Mouse (Mus musculus) thymus, postnatal 36 days (tissue): Measurements from ENCODE around the gene Pccb.
A peak's percentile ranks its signal among the peaks of the same experiment; 100 is the strongest.

ENCODE experiments used
- DNase-seq, 2 experiments: peaks; one replicate each; pipeline ENCODE4 v3.0.0; 2022; ENCODE audit warnings: mixed read lengths in 2 of 2

Pccb gene

GRCm38 (mm10) chr9:101034448-101035098 is at the start of gene Pccb:
Gene Pccb, minus strand, starts transcription at chr9:101034898.
- peak; percentile 95 to 96 for DNase-seq

GRCm38 (mm10) chr9:101083728-101084127 is 49.0 kb upstream of the Pccb start:
- no peak for DNase-seq

GRCm38 (mm10) chr9:101080046-101080685 is 45.5 kb upstream of the Pccb start:
- no peak for DNase-seq

GRCm38 (mm10) chr9:101078579-101078978 is 43.9 kb upstream of the Pccb start:
- DNase-seq: peak in 1 of 2 experiments; percentile 32

- no peak for DNase-seq
Observed at GRCm38 (mm10) chr9:101077486-101077885, 42.8 kb upstream of the Pccb start.

GRCm38 (mm10) chr9:101076095-101076875 is 41.6 kb upstream of the Pccb start:
- peak in 1 of 2 experiments; percentile 24 for DNase-seq

GRCm38 (mm10) chr9:101075694-101076093 is 41.0 kb upstream of the Pccb start:
- DNase-seq: no peak

GRCm38 (mm10) chr9:101075091-101075581 is 40.4 kb upstream of the Pccb start:
- DNase-seq: peak; percentile 55 to 65

- peak; percentile 91 to 96 for DNase-seq
Observed at GRCm38 (mm10) chr9:101074332-101075021, 39.8 kb upstream of the Pccb start.

- no peak for DNase-seq
Observed at GRCm38 (mm10) chr9:101073987-101074331, 39.3 kb upstream of the Pccb start, which contains the start of gene Msl2. Gene Msl2, plus strand, starts transcription at chr9:101074101.

- DNase-seq: peak; percentile 98 to 99
Observed at GRCm38 (mm10) chr9:101073041-101073986, 38.6 kb upstream of the Pccb start.

- no peak for DNase-seq
Observed at GRCm38 (mm10) chr9:101072506-101072905, 37.8 kb upstream of the Pccb start.

GRCm38 (mm10) chr9:101069781-101070180 is 35.1 kb upstream of the Pccb start:
- DNase-seq: no peak

- DNase-seq: no peak
Observed at GRCm38 (mm10) chr9:101065076-101065602, 30.4 kb upstream of the Pccb start.

GRCm38 (mm10) chr9:101062253-101062780 is 27.6 kb upstream of the Pccb start:
- DNase-seq: no peak

GRCm38 (mm10) chr9:101061035-101061434 is 26.3 kb upstream of the Pccb start:
- peak; percentile 75 to 89 for DNase-seq

GRCm38 (mm10) chr9:101057156-101057555 is 22.5 kb upstream of the Pccb start:
- DNase-seq: no peak

GRCm38 (mm10) chr9:101053279-101053678 is 18.6 kb upstream of the Pccb start:
- no peak for DNase-seq

- no peak for DNase-seq
Observed at GRCm38 (mm10) chr9:101052691-101053090, 18.0 kb upstream of the Pccb start.

GRCm38 (mm10) chr9:101052007-101052406 is 17.3 kb upstream of the Pccb start:
- no peak for DNase-seq

GRCm38 (mm10) chr9:101045710-101046338 is 11.1 kb upstream of the Pccb start:
- DNase-seq: no peak
